Mouse (Mus musculus) embryo, embryonic 10.5 days (tissue): ENCODE data around the gene Sult1c1.
"Not testable (repeated sequence)": the region's sequence is repeated elsewhere in the genome, so short reads cannot be mapped to it uniquely, and the experiment has no call there.

Source experiments
- DNase-seq: peaks from one replicate; pipeline ENCODE4 v3.0.0-alpha.2; 2015; ENCODE audit warnings: low spot score

Gene Sult1c1

DNA sequence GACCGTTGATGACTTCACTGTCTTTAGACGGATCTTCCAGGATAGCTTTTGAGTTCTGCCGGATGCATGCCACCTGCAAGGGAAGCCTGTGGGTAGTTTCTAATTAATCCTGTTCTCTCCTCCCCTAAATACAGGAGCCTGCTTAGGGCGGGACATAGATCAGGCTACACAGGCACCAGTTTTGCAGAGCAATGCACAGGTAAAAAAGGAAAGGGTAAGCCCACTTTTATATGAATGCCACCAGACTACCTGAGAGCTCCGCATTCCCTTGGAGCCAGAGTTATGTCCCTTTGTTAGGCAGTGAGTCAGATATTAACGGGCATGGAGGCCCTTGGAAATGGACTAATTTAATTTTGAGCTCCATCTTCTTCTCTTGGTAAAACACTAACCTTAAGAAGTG, at the start of gene Sult1c1:
Gene Sult1c1 (minus strand): TSS at position 101 of the 400 bp plus-strand sequence.
- DNase-seq, result no peak

- peak; percentile 69 for DNase-seq
These were observed 23.7 kb upstream of the Sult1c1 start for GRCm38 (mm10) chr17:54014204-54014603.

GRCm38 (mm10) chr17:54011196-54011595, 20.7 kb upstream of the Sult1c1 start:
- no peak for DNase-seq

GRCm38 (mm10) chr17:54010536-54010935, 20.1 kb upstream of the Sult1c1 start:
- not testable (repeated sequence) for DNase-seq

DNA sequence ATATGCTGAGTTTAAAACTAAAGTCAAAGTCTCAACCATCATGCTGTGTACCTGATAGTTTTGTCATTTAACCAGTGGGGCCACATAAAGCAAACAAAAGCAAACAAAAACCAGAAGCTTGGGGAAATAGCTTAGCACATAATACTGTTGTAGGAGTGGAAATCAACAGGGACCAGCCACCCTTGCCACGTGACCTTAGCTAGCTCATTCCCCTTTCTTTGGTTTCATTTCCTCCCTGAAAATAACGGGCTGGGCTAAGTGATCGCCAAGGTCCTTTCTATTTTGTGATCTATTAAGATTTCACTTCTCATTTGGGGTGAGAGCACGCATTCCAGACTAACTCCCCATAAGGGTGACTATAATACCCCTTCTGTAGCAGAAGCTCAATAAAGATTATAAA, 13.0 kb upstream of the Sult1c1 start:
- no peak for DNase-seq

GRCm38 (mm10) chr17:53973606-53974005, 16.9 kb downstream of the Sult1c1 start:
- no peak for DNase-seq

DNA sequence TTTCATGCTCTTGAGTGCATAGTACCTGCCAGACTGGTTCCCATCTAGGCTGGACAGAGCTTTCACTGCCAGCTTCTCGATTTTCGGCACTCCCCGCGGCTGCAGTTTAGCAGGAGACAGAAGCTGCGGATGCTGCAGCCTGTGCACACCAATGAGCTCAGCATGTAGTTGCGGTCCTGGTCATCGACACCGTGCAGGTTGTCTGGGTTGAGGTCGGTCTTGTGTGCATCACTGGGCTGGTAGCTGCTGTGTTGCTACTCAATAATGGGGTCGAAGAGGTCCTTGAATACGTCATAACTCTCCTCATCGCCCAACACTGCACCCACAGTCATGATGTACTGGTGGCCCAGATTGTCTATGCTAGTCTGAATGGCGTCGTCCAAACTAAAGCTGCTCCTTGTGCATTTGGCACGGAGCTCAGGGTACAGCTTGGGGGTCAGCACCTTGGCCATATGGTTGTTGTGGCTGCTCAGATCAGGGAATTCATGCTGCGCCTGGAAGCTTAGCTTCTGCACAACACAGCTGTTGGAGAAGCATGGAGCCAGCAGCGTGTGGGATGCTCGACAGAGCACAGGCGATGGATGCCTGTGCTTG, 48.8 kb downstream of the Sult1c1 start:
- DNase-seq, result no peak

GRCm38 (mm10) chr17:53940726-53941125, 49.7 kb downstream of the Sult1c1 start:
- no peak for DNase-seq
